Mouse (Mus musculus) adrenal gland, adult (tissue): ENCODE results near the gene Ltc4s.

Experiments used
- DNase-seq, 2 experiments: peaks; one replicate each; pipeline ENCODE4 v3.0.0; 2022 to 2023; ENCODE audit warnings: low spot score in 1 of 2; ENCODE audit not compliant: inconsistent age in 2 of 2

Ltc4s gene

DNA sequence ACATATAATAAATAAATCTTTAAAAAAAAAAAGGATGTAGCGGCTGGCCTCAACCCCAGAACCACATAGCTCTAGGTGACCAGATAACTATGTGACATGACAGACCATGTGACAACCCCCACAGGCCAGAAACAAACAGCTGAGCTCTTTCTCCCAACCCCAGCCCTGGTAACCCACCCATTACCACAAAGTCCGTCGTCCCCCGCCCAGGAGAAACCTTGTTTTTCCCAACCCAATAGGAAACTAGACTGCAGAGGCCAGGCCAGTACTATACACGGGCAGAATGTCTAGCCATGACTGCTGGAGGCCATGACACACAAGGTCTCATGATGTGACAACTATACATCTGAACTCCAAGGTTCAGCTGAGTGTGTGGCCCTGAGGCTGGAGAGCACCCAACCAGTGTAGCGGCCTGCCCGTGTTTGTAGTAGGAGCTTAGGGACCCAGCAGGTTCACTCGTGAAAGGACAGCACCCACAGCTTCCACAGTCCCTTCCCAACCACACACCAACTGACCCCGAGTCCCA lies 35.1 kb downstream of the Ltc4s start:
- DNase-seq = peak in 1 of 2 experiments; percentile 66

DNA sequence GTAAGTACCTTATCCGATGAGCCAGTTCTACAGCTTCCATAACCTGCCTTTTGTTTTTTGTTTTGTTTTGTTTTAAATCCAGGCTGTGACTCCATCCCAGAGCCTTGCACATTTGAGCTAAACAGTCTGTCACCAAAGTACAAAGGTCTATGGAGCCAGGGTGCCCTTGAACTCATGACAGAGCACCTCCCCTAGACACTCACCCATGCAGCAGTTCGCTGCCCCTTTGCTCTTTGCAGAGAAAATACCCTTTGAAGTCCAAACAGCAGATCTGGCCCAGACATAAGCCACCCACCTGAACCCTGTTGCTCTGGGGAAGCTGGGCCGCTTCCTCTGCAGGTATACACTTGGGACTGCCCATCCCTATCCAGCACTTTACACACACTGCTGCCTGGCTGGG lies 36.8 kb downstream of the Ltc4s start:
- DNase-seq = peak in 1 of 2 experiments; percentile 70

DNA sequence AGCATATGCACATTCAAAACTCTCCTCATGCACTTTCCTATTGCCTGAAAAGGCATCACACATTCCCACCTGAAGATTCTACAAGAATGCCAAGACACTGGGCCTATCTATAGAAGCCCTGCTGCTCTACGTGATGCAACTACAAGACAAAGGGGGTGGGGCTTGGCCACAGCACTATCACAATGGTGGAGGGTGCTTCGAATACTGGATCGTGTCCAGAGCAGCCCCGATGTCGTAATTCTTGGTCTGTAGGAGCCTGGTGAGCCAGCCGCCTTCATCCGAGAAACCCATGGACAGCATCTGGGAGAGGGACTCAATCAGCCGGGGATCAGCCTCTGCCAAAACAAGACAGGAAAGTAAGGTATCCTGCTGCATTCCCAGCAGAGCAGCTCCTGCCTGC lies 37.8 kb downstream of the Ltc4s start:
- peak in 1 of 2 experiments; percentile 72 for DNase-seq

DNA sequence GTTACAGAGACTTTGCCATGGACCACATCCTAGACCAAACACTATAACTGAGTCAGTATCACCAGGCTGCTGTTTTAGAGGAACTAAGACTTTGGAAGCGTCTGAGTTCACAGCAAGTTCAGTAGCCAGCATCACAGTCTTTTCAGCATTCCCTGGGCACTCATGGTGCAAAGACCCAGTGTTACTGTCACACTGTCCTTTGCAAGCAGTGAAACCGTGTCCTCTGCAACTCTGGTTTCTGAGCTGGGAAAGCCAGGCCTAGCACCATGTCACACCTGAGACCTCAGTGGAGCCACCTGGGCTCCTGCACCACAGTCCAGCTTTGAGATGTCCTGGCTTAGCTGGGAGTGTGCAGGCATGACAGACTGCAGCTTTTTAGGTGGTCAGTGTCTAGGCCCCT lies 39.5 kb downstream of the Ltc4s start:
- peak in 1 of 2 experiments; percentile 63 for DNase-seq

DNA sequence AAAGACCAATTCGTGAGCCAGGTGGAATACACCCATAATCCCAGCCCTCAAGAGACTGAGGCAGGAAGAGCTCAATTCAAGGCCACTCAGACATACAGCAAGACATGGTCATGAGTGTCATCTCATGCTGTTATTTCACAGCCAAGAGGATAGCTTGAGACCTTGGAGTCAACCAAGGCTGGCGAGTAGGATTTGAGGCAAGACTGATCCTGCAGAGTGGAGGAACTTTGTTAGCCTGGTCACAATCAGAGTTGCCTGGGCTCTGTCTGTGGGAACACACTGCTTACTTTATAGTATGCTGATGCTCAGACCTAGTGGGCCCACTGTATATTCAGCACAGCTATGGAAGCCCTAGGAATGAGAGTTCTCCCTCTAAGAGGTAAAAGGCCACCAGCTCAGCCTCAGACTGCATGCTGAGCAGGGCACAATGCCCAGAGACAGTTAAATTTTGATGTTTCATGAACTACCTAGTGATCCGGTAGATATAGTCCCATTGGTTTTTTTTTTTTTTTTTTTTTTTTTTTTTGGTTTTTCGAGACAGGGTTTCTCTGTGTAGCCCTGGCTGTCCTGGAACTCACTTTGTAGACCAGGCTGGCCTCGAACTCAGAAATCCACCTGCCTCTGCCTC lies 40.1 kb downstream of the Ltc4s start:
- peak in 1 of 2 experiments; percentile 67 for DNase-seq

DNA sequence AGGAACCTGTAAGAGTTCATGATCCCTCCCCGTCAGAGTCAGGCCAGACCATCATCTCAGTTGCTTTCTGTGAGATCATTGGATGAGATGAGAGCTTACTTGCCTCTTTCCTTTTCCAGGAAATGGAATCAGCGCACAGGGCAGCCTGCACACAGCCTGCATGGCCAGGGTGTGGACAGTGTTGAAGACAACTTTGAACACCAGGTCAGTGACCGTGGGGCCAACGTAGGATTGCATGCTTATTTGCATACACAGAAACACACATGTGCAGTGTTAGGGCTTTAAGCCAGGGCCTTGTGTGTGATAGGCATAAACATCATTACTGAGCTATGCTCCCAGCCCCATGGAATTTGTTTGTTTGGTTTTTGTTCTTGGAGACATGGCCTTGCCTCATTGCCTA lies 40.9 kb downstream of the Ltc4s start:
- DNase-seq = no peak

DNA sequence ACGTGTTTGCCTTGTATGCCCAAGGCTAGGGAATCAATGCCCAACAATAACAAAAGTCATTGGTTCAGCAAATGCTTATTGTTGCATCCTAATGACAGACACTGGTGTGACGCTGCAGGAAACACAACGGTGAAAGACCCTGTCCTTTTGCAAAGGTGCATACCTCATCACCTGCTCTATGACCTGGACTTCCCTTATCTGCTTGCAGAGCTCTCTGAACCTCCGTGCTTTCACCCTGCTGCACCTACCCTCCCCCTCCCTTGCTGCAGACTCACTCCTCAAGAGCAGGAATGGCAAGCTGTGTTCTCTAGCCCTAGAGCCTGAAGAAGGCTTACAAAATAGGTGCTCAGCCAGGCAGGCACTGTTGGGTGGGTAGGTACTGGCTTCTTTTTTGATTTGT lies 43.6 kb downstream of the Ltc4s start:
- DNase-seq = peak in 1 of 2 experiments; percentile 25

DNA sequence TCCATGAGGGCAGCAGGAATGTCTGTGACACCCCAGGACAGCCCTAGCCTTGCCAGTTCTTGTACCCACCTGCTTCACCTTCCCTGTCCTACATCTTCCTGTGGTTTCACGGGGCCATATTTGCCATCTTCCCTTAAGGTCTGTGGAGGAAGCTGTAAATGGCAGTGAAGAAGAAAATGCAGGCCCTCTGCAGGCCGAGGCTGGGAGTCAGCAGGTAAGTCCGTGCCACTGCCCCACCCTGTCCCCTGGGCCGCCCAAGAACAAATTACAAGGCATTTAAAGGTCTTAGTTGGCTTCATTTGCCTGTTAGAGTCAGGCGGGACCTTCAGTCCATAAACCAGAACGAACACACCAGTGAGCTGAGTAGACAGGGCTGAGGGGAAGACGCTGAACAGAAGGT lies 44.3 kb downstream of the Ltc4s start:
- DNase-seq = no peak

DNA sequence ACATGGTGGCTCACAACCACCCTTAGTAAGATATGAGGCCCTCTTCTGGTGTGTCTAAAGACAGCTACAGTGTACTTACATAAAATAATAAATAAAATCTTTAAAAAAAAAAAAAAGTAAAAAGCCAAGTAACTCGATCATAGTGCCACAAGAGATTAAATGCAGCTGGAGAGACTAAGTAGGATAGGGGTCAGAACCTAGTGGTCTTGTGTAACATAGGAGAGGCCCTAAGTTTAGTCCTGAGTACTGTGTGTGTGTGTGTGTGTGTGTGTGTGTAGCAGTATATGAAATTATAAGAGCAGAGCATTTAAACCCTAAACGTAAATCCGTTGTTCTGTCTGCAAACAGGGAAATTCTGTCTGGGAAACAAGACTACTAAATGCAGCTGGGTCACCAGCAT lies 46.1 kb downstream of the Ltc4s start:
- peak in 1 of 2 experiments; percentile 19 for DNase-seq

DNA sequence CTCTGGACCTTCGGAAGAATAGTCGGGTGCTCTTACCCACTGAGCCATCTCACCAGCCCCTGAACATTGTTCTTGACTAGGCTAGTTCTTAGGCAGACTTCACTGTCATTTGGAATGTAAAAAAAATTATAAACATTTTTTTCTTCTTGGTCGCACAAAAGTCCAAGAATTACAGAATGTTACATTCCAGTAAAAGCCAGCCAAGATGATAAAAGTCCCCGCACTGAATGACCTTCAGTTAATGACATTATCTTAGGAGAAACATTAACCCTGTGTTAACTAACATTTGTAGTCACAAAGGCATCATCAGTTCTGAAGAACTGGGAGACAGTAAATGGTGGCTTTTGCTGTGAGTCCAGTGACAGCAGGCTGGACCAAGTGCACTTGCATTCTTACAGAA lies 48.1 kb downstream of the Ltc4s start:
- DNase-seq = peak; percentile 17 to 48

DNA sequence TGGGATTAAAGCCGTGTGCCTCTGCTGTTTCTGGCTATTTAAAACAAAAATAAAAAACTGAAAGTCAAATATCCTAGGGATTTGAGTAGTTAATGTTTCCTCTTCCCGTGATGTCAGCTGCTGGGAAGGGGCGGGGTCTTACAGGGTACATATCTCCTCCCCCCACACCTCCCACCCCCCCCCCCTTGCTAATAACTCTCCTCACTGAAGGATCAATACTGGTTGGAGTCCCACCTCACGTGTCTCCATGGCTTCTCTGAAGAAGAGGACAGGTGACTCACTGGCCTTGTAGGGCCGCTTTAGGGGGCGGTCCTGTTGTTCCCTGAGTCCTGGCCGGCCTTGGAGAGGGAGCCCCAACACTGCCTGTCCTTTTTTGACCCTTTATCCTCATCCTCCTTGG lies 49.7 kb downstream of the Ltc4s start:
- peak; percentile 80 to 82 for DNase-seq
